Mouse (Mus musculus) bone marrow, adult 2 months (tissue): ENCODE measurements around the gene Smim26. TPM values are rescaled to one million over a fixed set of nuclear protein-coding genes. Genes with fewer than 3 reads are reported as not detected.

Experiments
- H3K27ac ChIP-seq: fragments of 200-500 bp; 2 replicates; pipeline ENCODE4 v1.5.1; 2012; ENCODE audit warnings: low read depth, mild to moderate bottlenecking, control low read depth, inconsistent platforms, low read length; ENCODE audit not compliant: control insufficient read depth, poor library complexity, insufficient read depth
- H3K4me1 ChIP-seq: fragments of 200-500 bp; 2 replicates; pipeline ENCODE4 v1.6.1; 2011; ENCODE audit warnings: low read length; ENCODE audit not compliant: control insufficient read depth, insufficient read depth
- H3K4me3 ChIP-seq: fragments of 200-500 bp; replicated peaks from 2 replicates; pipeline ENCODE3; 2011; ENCODE audit warnings: mild to moderate bottlenecking, low read depth, low read length, control low read depth; ENCODE audit not compliant: control insufficient read depth
- CTCF ChIP-seq: fragments of 200-500 bp; IDR thresholded peaks from 2 replicates; pipeline ENCODE4 v1.5.1; 2011; ENCODE audit warnings: low read length, control low read depth; ENCODE audit not compliant: control insufficient read depth, insufficient read depth
- POLR2A ChIP-seq: fragments of 200-500 bp; IDR thresholded peaks from 2 replicates; pipeline ENCODE4 v1.6.1; 2011; ENCODE audit warnings: low read depth, mild to moderate bottlenecking, control low read depth, low read length, borderline replicate concordance; ENCODE audit not compliant: control insufficient read depth
- WGBS: fragments of 180-500 bp; shearing (Covaris S2); methylation state at CpG from one replicate; pipeline ENCODE4 v1.1.7; 2018; 5-methylcytosine and 5-hydroxymethylcytosine counted together
- polyA plus RNA-seq: library from polyadenylated mRNA; stranded (reverse); fragments of >200 nt; gene quantifications from 2 replicates; pipeline ENCODE4 v1.2.4, GENCODE M21; 2011; ENCODE audit warnings: low replicate concordance; ENCODE audit not compliant: missing spikeins, insufficient read depth, insufficient read length

The Smim26 gene
- polyA plus RNA-seq: 5.8 and 24.7 TPM in 2 replicates

- Histone ChIP-seq H3K4me1 (no peaks in the 10 kb centered on the region; the same call in 1 of the 2 replicates), H3K27ac (no peak within 1 kb of the TSS), H3K4me3 (peak within 1 kb of the TSS; percentile 60)
- TF ChIP-seq POLR2A (0 out of 2 replicates have a peak, but pooled peaks have one; percentile 28), CTCF (no peak)
- WGBS: under 1% methylated on average over 31 of the region's 31 CpGs
Measured at GRCm38 (mm10) chr2:144593951-144594651, at the start of gene Smim26. Gene Smim26 (plus strand): TSS chr2:144594054.

GRCm38 (mm10) chr2:144544630-144545029 is 49.2 kb upstream of the Smim26 start:
- Histone ChIP-seq H3K27ac (no peak overlapping the region), H3K4me3 (no peak overlapping the region), H3K4me1 (no peaks in the 10 kb centered on the region)
- WGBS: 80% methylated on average over 6 of the region's 6 CpGs
- TF ChIP-seq POLR2A: no peak
- no peak for TF ChIP-seq CTCF

GRCm38 (mm10) chr2:144545061-144545460 is 48.8 kb upstream of the Smim26 start:
- WGBS: 92% methylated on average over 2 of the region's 2 CpGs
- H3K4me1 ChIP-seq: no peaks in the 10 kb centered on the region
- H3K4me3 ChIP-seq: no peak overlapping the region
- no peak overlapping the region for H3K27ac ChIP-seq
- no peak for TF ChIP-seq POLR2A
- TF ChIP-seq CTCF: no peak

GRCm38 (mm10) chr2:144545481-144545880 is 48.4 kb upstream of the Smim26 start:
- no peak for TF ChIP-seq POLR2A
- H3K4me1 ChIP-seq: no peaks in the 10 kb centered on the region
- no peak overlapping the region for H3K27ac ChIP-seq
- H3K4me3 ChIP-seq: no peak overlapping the region
- 71% methylated on average over 1 of the region's 1 CpGs for WGBS

GRCm38 (mm10) chr2:144547559-144547958 is 46.3 kb upstream of the Smim26 start:
- Histone ChIP-seq H3K4me3 (no peak overlapping the region), H3K4me1 (no peaks in the 10 kb centered on the region), H3K27ac (no peak overlapping the region)
- 72% methylated on average over 4 of the region's 4 CpGs for WGBS
- TF ChIP-seq POLR2A (no peak), CTCF (no peak)

- Histone ChIP-seq H3K4me1 (no peaks in the 10 kb centered on the region), H3K27ac (no peak within 1 kb of the TSS), H3K4me3 (peak within 1 kb of the TSS; percentile 96)
- no peak for TF ChIP-seq POLR2A
- no peak for TF ChIP-seq CTCF
- WGBS: 1% methylated on average over 17 of the region's 17 CpGs
Measured at GRCm38 (mm10) chr2:144550529-144550928, 43.3 kb upstream of the Smim26 start, which contains the start of gene Rbbp9. Gene Rbbp9 (minus strand): TSS chr2:144550869.

- no peak overlapping the region for H3K27ac ChIP-seq
- H3K4me3 ChIP-seq: no peak overlapping the region
- 80% methylated on average over 3 of the region's 3 CpGs for WGBS
- TF ChIP-seq CTCF (no peak), POLR2A (no peak)
- H3K4me1 ChIP-seq: no peaks in the 10 kb centered on the region; the same call in 1 of the 2 replicates
Measured at GRCm38 (mm10) chr2:144553905-144554304, 39.9 kb upstream of the Smim26 start.

GRCm38 (mm10) chr2:144555286-144555819 is 38.5 kb upstream of the Smim26 start:
- H3K27ac ChIP-seq: peak overlapping the region; percentile 90
- under 1% methylated on average over 14 of the region's 14 CpGs for WGBS
- H3K4me1 ChIP-seq: no peaks in the 10 kb centered on the region; the same call in 1 of the 2 replicates
- H3K4me3 ChIP-seq: peak overlapping the region; percentile 78
- TF ChIP-seq POLR2A: no peak
- no peak for TF ChIP-seq CTCF
